Mouse (Mus musculus): ENCODE data around the gene Golph3.

Golph3 gene

DNA sequence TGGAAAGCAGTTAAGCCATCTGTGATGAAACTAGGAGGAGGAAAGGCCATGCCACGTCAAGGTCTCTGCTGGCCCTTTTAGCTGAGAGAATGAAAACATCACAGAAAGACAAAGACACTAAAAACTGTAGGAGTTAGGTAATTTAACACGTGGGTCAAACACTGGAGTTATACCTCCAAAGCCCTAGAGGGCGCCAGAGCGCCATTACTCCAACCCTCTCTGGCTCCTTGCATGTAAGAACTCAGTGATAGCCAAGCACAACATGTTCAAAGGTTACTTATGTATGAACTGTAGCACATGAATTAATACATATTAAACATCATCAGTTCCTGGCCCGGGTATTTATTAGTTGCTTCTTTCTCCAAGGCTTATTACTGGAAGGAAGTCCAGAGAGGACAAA lies 59.3 kb downstream of the Golph3 start:
- DNase-seq (ENCODE audit: low spot score) = no peak

DNA sequence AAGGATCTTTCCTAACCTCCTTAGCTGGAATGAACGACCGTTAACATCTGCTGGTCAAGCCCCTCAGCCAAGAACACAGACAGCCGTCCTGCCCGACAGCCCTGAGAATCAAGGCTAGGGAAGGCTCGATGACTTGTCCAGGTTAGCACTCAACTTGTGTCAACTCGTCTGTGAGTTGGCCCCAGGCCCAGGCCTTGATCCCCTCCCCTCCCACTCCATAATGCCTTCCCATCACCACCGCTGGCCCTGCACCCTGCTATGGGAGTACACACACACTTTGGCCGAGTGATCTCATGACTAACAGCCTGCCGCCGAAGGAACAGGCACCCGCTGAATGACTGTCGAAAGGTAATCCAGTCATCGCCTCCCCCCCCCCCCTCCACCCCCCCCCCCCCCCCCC lies 63.4 kb downstream of the Golph3 start:
- DNase-seq (ENCODE audit: low spot score) = no peak

DNA sequence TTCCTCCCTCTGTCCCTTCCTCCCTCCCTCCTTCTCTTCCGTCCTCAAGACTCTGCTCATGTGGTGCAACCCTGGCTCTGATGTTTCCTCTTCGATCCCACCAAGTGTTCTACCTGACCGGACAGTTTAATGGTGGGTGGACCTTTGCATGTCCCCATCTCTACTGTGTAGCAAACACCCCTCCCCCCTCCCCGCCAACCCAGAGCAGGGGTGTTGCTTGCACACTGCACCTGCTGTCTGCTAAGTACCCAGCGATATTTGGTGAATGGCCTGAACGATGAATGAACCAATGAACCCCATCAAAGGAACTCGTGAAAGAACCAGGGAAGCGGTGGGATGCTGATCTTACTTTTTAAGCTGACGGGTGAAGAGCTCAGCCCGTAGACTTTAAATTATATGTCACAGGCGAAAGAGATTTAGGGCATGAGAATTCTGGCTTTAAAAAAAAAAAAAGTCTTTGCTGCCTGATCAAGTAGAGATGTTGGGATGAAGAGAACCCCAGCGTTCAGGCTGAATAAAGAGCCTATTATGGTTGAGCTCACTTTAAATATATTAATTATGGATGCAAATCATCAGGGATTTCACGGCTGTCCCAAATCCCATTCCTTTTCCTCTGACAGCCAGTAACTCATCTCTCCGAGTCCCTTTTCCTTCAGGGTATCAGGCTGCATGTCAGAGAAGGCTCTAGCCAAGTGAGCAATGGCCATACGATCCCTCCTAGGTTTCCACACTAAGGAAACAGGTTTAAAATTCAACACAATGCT lies 67.7 kb downstream of the Golph3 start:
- no peak for DNase-seq (ENCODE audit: low spot score)

DNA sequence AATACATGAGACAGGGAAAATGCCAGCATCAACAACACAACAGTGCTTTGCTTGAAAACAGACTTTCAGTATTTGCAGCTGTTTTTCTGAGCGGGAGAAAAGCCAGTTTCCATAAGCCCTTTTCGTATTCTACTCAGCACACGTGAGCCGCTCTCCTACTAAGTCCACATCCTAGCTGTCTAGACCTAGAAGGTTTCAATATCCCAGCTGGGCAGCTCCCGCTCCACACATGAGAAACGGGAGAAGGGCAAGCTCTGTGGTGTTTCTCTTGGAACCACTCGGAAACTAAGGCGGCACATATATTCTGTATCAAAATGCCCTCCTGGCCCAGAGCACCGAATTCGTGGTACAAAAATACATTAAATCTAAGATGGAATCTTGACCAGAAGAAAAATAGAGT lies 73.5 kb downstream of the Golph3 start:
- DNase-seq (ENCODE audit: low spot score) = no peak

DNA sequence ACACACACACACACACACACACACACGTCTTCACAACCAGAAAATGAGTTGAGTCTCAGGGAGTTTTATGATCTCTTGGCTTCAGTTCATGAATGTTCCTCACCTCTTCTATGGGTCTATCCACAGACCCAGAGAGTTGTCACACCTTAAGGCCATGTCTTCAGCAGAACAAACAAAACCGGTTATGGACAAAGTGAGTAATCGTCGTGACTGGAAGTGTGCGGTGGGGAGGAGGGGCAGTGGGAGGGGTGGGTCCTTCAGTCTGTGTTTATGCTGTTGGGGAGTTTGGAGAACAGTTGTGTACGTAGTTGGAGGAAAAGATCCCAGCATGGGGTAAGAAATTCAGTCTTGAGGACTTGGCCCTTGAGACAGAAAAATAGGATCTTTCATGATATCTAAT lies 75.8 kb downstream of the Golph3 start:
- DNase-seq (ENCODE audit: low spot score) = no peak
